Mouse (Mus musculus): ENCODE measurements around the gene Ppip5k2. TPM values are rescaled to one million over a fixed set of nuclear protein-coding genes. Genes with fewer than 3 reads are reported as not detected.

Gene Ppip5k2
- polyA plus RNA-seq, 1 experiment from 2014 or later, result 7.7 TPM

GRCm38 (mm10) chr1:97761477-97761876 is 8.7 kb downstream of the Ppip5k2 start:
- Histone ChIP-seq H3K27ac (ENCODE audit: low read length) (no peak overlapping the region), H3K4me3 (ENCODE audit: low read depth, low read length) (no peak overlapping the region), H3K36me3 (ENCODE audit: insufficient read depth, low read length) (no peaks in the 10 kb centered on the region), H3K27me3 (replicated peaks; ENCODE audit: insufficient read depth, low read length) (no peaks in the 10 kb centered on the region), H3K9me3 (ENCODE audit: low read length) (no peaks in the 10 kb centered on the region), H3K4me1 (ENCODE audit: insufficient read depth, low read depth, low read length) (no peaks in the 10 kb centered on the region), H3K9ac (replicated peaks; ENCODE audit: low read depth) (no peak overlapping the region), H3K4me2 (replicated peaks; ENCODE audit: low read depth, low read length) (no peak overlapping the region)
- DNase-seq (ENCODE audit: low spot score), result no peak
- ATAC-seq, result no peak
- TF ChIP-seq EP300 (IDR thresholded peaks at IDR 0.05) (no peak), CTCF (IDR thresholded peaks at IDR 0.05) (no peak)
- 83% methylated on average over 6 of the region's 6 CpGs for WGBS

GRCm38 (mm10) chr1:97760598-97760997 is 9.6 kb downstream of the Ppip5k2 start:
- no peaks in the 10 kb centered on the region for H3K4me1 ChIP-seq (ENCODE audit: insufficient read depth, low read depth, low read length)
- H3K4me3 ChIP-seq (ENCODE audit: low read depth, low read length), result no peak overlapping the region
- no peaks in the 10 kb centered on the region for H3K27me3 ChIP-seq (replicated peaks; ENCODE audit: insufficient read depth, low read length)
- H3K9ac ChIP-seq (replicated peaks; ENCODE audit: low read depth), result no peak overlapping the region
- no peak overlapping the region for H3K4me2 ChIP-seq (replicated peaks; ENCODE audit: low read depth, low read length)
- ATAC-seq (no peak), DNase-seq (ENCODE audit: low spot score) (no peak)
- no peaks in the 10 kb centered on the region for H3K9me3 ChIP-seq (ENCODE audit: low read length)
- no peak for TF ChIP-seq EP300 (IDR thresholded peaks at IDR 0.05)
- TF ChIP-seq CTCF (IDR thresholded peaks at IDR 0.05), result no peak
- no peaks in the 10 kb centered on the region for H3K36me3 ChIP-seq (ENCODE audit: insufficient read depth, low read length)
- no peak overlapping the region for H3K27ac ChIP-seq (ENCODE audit: low read length)
- WGBS, result 73% methylated on average over 7 of the region's 7 CpGs

DNA sequence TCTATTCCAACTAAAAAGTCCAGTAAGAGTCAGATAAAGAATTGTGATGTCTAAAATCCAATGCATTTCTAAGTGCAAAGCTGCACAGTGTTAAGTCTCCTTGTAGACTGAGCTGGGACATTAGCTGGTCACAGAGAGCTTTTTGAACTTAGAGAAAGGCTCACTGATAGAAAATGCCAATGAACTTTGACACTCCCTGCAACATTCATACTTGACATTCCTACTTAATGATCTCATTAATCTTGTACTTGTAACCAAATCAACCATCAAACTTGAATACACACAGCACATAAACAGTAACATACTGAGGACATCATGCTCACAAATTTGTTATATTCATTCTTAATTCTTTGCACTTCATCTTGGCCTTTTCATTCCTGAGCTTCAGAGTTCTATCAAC is 10.4 kb downstream of the Ppip5k2 start:
- no peak overlapping the region for H3K27ac ChIP-seq (ENCODE audit: low read length)
- H3K36me3 ChIP-seq (ENCODE audit: insufficient read depth, low read length), result no peaks in the 10 kb centered on the region
- H3K27me3 ChIP-seq (replicated peaks; ENCODE audit: insufficient read depth, low read length), result no peaks in the 10 kb centered on the region
- DNase-seq (ENCODE audit: low spot score), result no peak
- no peaks in the 10 kb centered on the region for H3K9me3 ChIP-seq (ENCODE audit: low read length)
- H3K9ac ChIP-seq (replicated peaks; ENCODE audit: low read depth), result no peak overlapping the region
- no peak overlapping the region for H3K4me3 ChIP-seq (ENCODE audit: low read depth, low read length)
- H3K4me1 ChIP-seq (ENCODE audit: insufficient read depth, low read depth, low read length), result no peaks in the 10 kb centered on the region
- ATAC-seq, result no peak
- TF ChIP-seq EP300 (IDR thresholded peaks at IDR 0.05) (no peak), CTCF (IDR thresholded peaks at IDR 0.05) (no peak)
- H3K4me2 ChIP-seq (replicated peaks; ENCODE audit: low read depth, low read length), result no peak overlapping the region

DNA sequence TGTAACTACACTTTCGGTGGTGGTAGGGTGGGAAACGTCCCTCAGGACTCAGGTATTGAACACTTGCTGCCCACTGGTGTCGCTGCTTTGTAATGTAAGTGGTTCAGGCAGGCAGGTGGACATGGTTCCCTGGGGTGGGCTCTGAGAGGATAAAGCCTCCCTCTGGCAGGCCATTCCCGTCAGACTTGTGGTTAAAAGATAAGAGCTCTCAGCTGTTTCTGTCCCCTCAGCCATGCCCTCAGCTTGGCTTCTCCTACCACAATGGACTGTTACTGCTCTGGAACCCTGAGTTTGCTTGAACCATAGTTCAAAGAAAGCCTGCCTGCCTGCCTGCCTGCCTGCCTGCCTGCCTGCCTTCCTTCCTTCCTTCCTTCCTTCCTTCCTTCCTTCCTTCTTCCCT is 15.8 kb downstream of the Ppip5k2 start:
- Histone ChIP-seq H3K4me2 (replicated peaks; ENCODE audit: low read depth, low read length) (no peak overlapping the region), H3K27me3 (replicated peaks; ENCODE audit: insufficient read depth, low read length) (no peaks in the 10 kb centered on the region), H3K9me3 (ENCODE audit: low read length) (no peaks in the 10 kb centered on the region), H3K27ac (ENCODE audit: low read length) (no peak overlapping the region), H3K36me3 (ENCODE audit: insufficient read depth, low read length) (0 out of 2 replicates have a peak, but pooled peaks cover 6% of the 10 kb centered on the region), H3K4me1 (ENCODE audit: insufficient read depth, low read depth, low read length) (no peaks in the 10 kb centered on the region), H3K9ac (replicated peaks; ENCODE audit: low read depth) (no peak overlapping the region), H3K4me3 (ENCODE audit: low read depth, low read length) (no peak overlapping the region)
- ATAC-seq (no peak), DNase-seq (ENCODE audit: low spot score) (no peak)
- no peak for TF ChIP-seq EP300 (IDR thresholded peaks at IDR 0.05)
- TF ChIP-seq CTCF (IDR thresholded peaks at IDR 0.05), result no peak
- 80% methylated on average over 4 of the region's 4 CpGs for WGBS

GRCm38 (mm10) chr1:97753216-97753615 is 17.0 kb downstream of the Ppip5k2 start:
- TF ChIP-seq EP300 (IDR thresholded peaks at IDR 0.05) (no peak), CTCF (IDR thresholded peaks at IDR 0.05) (no peak)
- Histone ChIP-seq H3K36me3 (ENCODE audit: insufficient read depth, low read length) (0 out of 2 replicates have a peak, but pooled peaks cover 6% of the 10 kb centered on the region), H3K4me3 (ENCODE audit: low read depth, low read length) (no peak overlapping the region), H3K4me1 (ENCODE audit: insufficient read depth, low read depth, low read length) (no peaks in the 10 kb centered on the region), H3K27ac (ENCODE audit: low read length) (no peak overlapping the region), H3K9me3 (ENCODE audit: low read length) (no peaks in the 10 kb centered on the region), H3K4me2 (replicated peaks; ENCODE audit: low read depth, low read length) (no peak overlapping the region), H3K27me3 (replicated peaks; ENCODE audit: insufficient read depth, low read length) (no peaks in the 10 kb centered on the region), H3K9ac (replicated peaks; ENCODE audit: low read depth) (no peak overlapping the region)
- DNase-seq (ENCODE audit: low spot score), result peak; percentile 11
- no peak for ATAC-seq

DNA sequence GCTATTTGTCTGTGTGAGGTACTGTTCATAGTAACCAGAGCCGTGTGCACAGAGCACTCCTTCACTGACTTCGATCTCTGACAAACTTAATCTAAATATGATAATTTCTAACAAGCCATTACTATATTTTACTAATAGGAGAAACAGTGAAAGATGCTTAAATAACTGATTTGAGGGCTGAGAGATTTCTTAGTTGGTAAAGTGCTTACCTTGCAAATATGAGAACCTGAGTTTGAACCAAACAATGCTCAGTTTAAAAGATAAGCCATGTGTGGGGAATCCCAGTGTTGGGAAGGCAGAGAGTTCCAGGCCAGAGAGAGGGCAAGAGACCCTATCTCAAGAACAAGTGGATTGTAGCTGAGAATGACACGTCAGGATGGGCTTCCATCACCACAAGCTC is 22.0 kb downstream of the Ppip5k2 start:
- Histone ChIP-seq H3K27me3 (replicated peaks; ENCODE audit: insufficient read depth, low read length) (no peaks in the 10 kb centered on the region), H3K27ac (ENCODE audit: low read length) (no peak overlapping the region), H3K4me1 (ENCODE audit: insufficient read depth, low read depth, low read length) (no peaks in the 10 kb centered on the region), H3K9ac (replicated peaks; ENCODE audit: low read depth) (no peak overlapping the region), H3K4me2 (replicated peaks; ENCODE audit: low read depth, low read length) (no peak overlapping the region), H3K9me3 (ENCODE audit: low read length) (no peaks in the 10 kb centered on the region), H3K36me3 (ENCODE audit: insufficient read depth, low read length) (peaks cover 12% of the 10 kb centered on the region; the same call in 1 of the 2 replicates), H3K4me3 (ENCODE audit: low read depth, low read length) (no peak overlapping the region)
- TF ChIP-seq CTCF (IDR thresholded peaks at IDR 0.05), result no peak
- TF ChIP-seq EP300 (IDR thresholded peaks at IDR 0.05), result no peak
- DNase-seq (ENCODE audit: low spot score), result no peak
- WGBS, result 95% methylated on average over 3 of the region's 3 CpGs
- ATAC-seq, result no peak

GRCm38 (mm10) chr1:97746261-97746660 is 23.9 kb downstream of the Ppip5k2 start:
- Histone ChIP-seq H3K27me3 (replicated peaks; ENCODE audit: insufficient read depth, low read length) (no peaks in the 10 kb centered on the region), H3K4me2 (replicated peaks; ENCODE audit: low read depth, low read length) (no peak overlapping the region), H3K9ac (replicated peaks; ENCODE audit: low read depth) (no peak overlapping the region), H3K4me3 (ENCODE audit: low read depth, low read length) (no peak overlapping the region), H3K27ac (ENCODE audit: low read length) (no peak overlapping the region), H3K36me3 (ENCODE audit: insufficient read depth, low read length) (peaks cover 12% of the 10 kb centered on the region; the same call in 1 of the 2 replicates), H3K9me3 (ENCODE audit: low read length) (no peaks in the 10 kb centered on the region), H3K4me1 (ENCODE audit: insufficient read depth, low read depth, low read length) (no peaks in the 10 kb centered on the region)
- no peak for TF ChIP-seq EP300 (IDR thresholded peaks at IDR 0.05)
- TF ChIP-seq CTCF (IDR thresholded peaks at IDR 0.05), result no peak
- ATAC-seq (no peak), DNase-seq (ENCODE audit: low spot score) (no peak)
- 94% methylated on average over 7 of the region's 7 CpGs for WGBS

Measured in lung, postnatal 0 days (tissue).